Mouse (Mus musculus): ENCODE results near the gene Grap.

DNA sequence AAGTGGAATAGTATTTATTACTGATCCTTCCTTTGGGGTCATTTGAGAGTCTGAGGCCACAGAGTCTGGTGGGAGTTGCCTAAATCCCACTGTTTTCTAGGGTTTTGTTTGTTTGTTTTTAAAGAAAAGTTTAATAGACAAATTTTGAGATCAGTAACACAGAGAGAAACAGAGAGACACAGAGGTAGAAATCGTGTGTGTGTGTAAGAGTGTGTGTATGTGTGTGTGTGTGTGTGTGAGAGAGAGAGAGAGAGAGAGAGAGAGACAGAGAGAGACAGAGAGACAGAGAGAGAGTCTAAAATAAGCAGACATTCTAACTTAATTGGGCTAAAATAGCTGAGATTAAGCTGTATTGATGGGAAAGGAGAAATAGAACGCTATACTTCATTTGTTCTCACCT is 503 bp downstream of the Grap start:
- TF ChIP-seq EP300 (IDR thresholded peaks at IDR 0.05; ENCODE audit: low read depth) (no peak), CTCF (IDR thresholded peaks at IDR 0.05; ENCODE audit: low read depth) (no peak)
